9 mouse cellular contexts compared by ENCODE assay signal in genomic region chr17:59039754-59040153, GRCm38 (mm10). TPM values are rescaled to one million over a fixed set of nuclear protein-coding genes. Genes with fewer than 3 reads are reported as not detected.
DNase-seq lines count a peak whose midpoint lies in the region; ATAC-seq and TF ChIP-seq lines count a peak whose summit lies in the region.
"Had no signal": no experiment of that assay in that cellular context is flagged by ENCODE, and none has a peak within 500 bp of the region (broad histone marks: within the 10 kb centered on the region; RNA-seq: fewer than 3 reads in every experiment).

No protein-coding gene starts in this region.

- intact Hi-C loops in left cerebral cortex, adult 2 months (cut with DNase I): no loop called here

- WGBS in thymus, adult 2 months: 37% methylated on average over 5 of the region's 5 CpGs

- ATAC-seq in megakaryocyte-erythroid progenitor cell, adult 5-6 weeks (replicated peaks; ENCODE audit: low FRiP score, low TSS enrichment, poor library complexity, severe bottlenecking): 0 out of 2 replicates have a peak, but pooled peaks have one; percentile 63

- peak; percentile 57 for TF ChIP-seq CTCF in left cerebral cortex, adult 2 months (IDR thresholded peaks at IDR 0.05)
- no peak for TF ChIP-seq CTCF in thymus, adult 2 months (IDR thresholded peaks at IDR 0.05; ENCODE audit: borderline replicate concordance, control insufficient read depth, extremely low read depth, insufficient read depth, low read length, poor library complexity)

- H3K27me3 ChIP-seq in thymus, adult 2 months (ENCODE audit: control insufficient read depth, insufficient read depth, low read length): no peaks in the 10 kb centered on the region
- H3K27me3 ChIP-seq: embryonic facial prominence, embryonic 15.5 days had no signal

- peak; percentile 41 to 48 for DNase-seq in cerebellum, postnatal 14 days
- DNase-seq in cerebellum, adult 11-12 months: no peak
- DNase-seq in left cerebral cortex, adult 2 months (ENCODE audit: extremely low spot score in 1 of 2, low spot score in 2 of 2): peak; percentile 14 to 24
- DNase-seq in left cerebral cortex, adult 9 months (ENCODE audit: low spot score in 2 of 2): no peak
- peak; percentile 6 for DNase-seq in c-Kit-positive CD71-negative TER-119-negative erythroid progenitor cells, embryonic 14.5 days (ENCODE audit: low read depth)
- no peak for DNase-seq in thymus, adult 2 months
- no peak for DNase-seq in adrenal gland, adult 18-20 months (ENCODE audit: low spot score in 2 of 2)

- TF ChIP-seq POLR2A in thymus, adult 2 months (IDR thresholded peaks at IDR 0.05; ENCODE audit: control insufficient read depth, extremely low read depth, insufficient read depth, low read length, poor library complexity): no peak

- H3K4me1 ChIP-seq in thymus, adult 2 months (replicated peaks; ENCODE audit: control insufficient read depth, insufficient read depth, low read length): no peaks in the 10 kb centered on the region
- H3K4me1 ChIP-seq: embryonic facial prominence, embryonic 15.5 days had no signal

- no peak overlapping the region for H3K4me3 ChIP-seq in left cerebral cortex, adult 2 months
- no peak overlapping the region for H3K4me3 ChIP-seq in thymus, adult 2 months (ENCODE audit: control insufficient read depth, insufficient read depth, low read length)
- H3K4me3 ChIP-seq: embryonic facial prominence, embryonic 15.5 days had no signal

- H3K27ac ChIP-seq in left cerebral cortex, adult 2 months: no peak overlapping the region
- no peak overlapping the region for H3K27ac ChIP-seq in thymus, adult 2 months (ENCODE audit: control insufficient read depth, insufficient read depth, low read length)
- H3K27ac ChIP-seq: embryonic facial prominence, embryonic 15.5 days had no signal

- no peaks in the 10 kb centered on the region for H3K36me3 ChIP-seq in thymus, adult 2 months (ENCODE audit: control insufficient read depth, insufficient read depth, low read length)
- H3K36me3 ChIP-seq: embryonic facial prominence, embryonic 15.5 days had no signal

RNA-seq across cellular contexts. Expression of gene Nudt12, which starts 26.6 kb away (rescaled TPM):
- 10 to 100 TPM in 1 of 2 experiments, 1 to 10 TPM in 1; 10.0 to 11.8 TPM for total RNA-seq in left cerebral cortex, adult 2 months (2021)
- 9.1 and 27.4 TPM in 2 replicates for total RNA-seq in megakaryocyte-erythroid progenitor cell, adult 5-6 weeks (2014; fragmentation: Nextera tagmentation)
- 8.9 and 15.8 TPM in 2 replicates for total RNA-seq in megakaryocyte-erythroid progenitor cell, adult 5-6 weeks (2017)
- 1.0 and 2.0 TPM in 2 replicates for polyA plus RNA-seq in thymus, adult 2 months (2012; rRNA removed)
- total RNA-seq in adrenal gland, adult 18-20 months (2021): 10 to 100 TPM; 47.2 to 49.0 TPM

RNA-seq across cellular contexts. Expression of gene Pdzph1, which starts 48.6 kb away (rescaled TPM):
- total RNA-seq in left cerebral cortex, adult 2 months (2021): 1 to 10 TPM; 6.5 to 6.9 TPM
- total RNA-seq in megakaryocyte-erythroid progenitor cell, adult 5-6 weeks (2014; fragmentation: Nextera tagmentation): 15.5 and 22.3 TPM in 2 replicates
- 5.1 and 6.6 TPM in 2 replicates for total RNA-seq in megakaryocyte-erythroid progenitor cell, adult 5-6 weeks (2017)
- polyA plus RNA-seq in thymus, adult 2 months (2012; rRNA removed): 0.23 TPM in 1 of 2 replicates, not detected in the other
- total RNA-seq in adrenal gland, adult 18-20 months (2021): not detected
- polyA plus RNA-seq: embryonic facial prominence, embryonic 15.5 days had no signal

Comparison
In these comparisons a context has a peak if more than half of its experiments do, and no peak if none do; other contexts are left out.
1. DNase-seq: peak in cerebellum, postnatal 14 days (2 of 2), left cerebral cortex, adult 2 months (2 of 2) and c-Kit-positive CD71-negative TER-119-negative erythroid progenitor cells, embryonic 14.5 days (single experiment); none in cerebellum, adult 11-12 months (single experiment), left cerebral cortex, adult 9 months (0 of 2), thymus, adult 2 months (single experiment) and adrenal gland, adult 18-20 months (0 of 2).
2. RNA of gene Pdzph1, which starts 48.6 kb away (total RNA-seq): 5.1 to 22.3 TPM in megakaryocyte-erythroid progenitor cell, adult 5-6 weeks and 6.5 to 6.9 TPM in left cerebral cortex, adult 2 months; not detected in adrenal gland, adult 18-20 months; every median in the first group is over 4 times any median in the second.